Mouse (Mus musculus) small intestine, adult 10 weeks (tissue): ENCODE results near the gene Gpr162. TPM values are rescaled to one million over a fixed set of nuclear protein-coding genes. Genes with fewer than 3 reads are reported as not detected.

Experiments
- polyA plus RNA-seq: library from polyadenylated mRNA; stranded (reverse); fragments of 350-450 nt; fragmentation: Illumina TruSeq; extraction: RNeasy Lipid Tissue Mini Kit (QIAGEN cat#74804); gene quantifications from one replicate; pipeline ENCODE4 v1.2.3, GENCODE M21; 2014; ENCODE audit warnings: low replicate concordance

The Gpr162 gene
- polyA plus RNA-seq: not detected

GRCm38 (mm10) chr6:124863658-124864298 is at the start of gene Gpr162:
Gene Gpr162 (minus strand): TSS chr6:124863983.

DNA sequence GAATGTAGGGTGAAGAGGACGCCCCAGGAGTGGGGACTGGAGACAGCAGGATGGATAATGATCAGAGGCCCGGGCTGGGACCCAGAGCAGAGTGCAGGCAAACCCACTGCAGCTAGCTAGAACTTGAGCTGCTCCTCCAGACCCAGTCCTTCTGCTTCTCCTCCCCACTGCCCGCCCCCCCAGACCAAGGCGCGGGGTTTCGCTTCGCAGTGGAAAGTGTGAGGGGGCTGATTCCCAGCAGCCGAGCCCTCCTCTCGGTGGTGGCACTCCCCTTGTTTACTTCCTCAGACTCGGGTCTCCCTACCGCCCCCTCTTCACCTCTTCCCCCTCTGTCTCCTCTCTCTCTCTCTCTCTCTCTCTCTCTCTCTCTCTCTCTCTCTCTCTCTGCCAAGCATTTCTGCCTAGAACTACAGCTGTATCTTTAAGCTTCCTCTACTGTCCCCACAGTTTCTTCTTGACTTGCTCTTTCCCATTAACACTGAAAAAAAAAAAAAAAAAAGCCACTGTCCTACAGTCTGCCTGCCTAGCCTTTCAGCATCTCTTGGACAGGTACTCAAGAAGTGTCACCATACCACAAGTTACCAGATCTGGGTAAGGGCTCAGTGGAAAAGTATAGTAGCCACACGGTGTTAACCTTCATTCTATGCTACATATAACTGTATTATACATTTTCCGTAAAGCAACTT is 47.9 kb upstream of the Gpr162 start, which contains the start of gene Lag3:
Lag3 (minus strand) TSS at position 173 of the 686 bp plus-strand sequence.

GRCm38 (mm10) chr6:124887986-124888385 is 24.2 kb upstream of the Gpr162 start, which contains the start of gene Cd4:
Gene Cd4 (minus strand): TSS chr6:124888221.

DNA sequence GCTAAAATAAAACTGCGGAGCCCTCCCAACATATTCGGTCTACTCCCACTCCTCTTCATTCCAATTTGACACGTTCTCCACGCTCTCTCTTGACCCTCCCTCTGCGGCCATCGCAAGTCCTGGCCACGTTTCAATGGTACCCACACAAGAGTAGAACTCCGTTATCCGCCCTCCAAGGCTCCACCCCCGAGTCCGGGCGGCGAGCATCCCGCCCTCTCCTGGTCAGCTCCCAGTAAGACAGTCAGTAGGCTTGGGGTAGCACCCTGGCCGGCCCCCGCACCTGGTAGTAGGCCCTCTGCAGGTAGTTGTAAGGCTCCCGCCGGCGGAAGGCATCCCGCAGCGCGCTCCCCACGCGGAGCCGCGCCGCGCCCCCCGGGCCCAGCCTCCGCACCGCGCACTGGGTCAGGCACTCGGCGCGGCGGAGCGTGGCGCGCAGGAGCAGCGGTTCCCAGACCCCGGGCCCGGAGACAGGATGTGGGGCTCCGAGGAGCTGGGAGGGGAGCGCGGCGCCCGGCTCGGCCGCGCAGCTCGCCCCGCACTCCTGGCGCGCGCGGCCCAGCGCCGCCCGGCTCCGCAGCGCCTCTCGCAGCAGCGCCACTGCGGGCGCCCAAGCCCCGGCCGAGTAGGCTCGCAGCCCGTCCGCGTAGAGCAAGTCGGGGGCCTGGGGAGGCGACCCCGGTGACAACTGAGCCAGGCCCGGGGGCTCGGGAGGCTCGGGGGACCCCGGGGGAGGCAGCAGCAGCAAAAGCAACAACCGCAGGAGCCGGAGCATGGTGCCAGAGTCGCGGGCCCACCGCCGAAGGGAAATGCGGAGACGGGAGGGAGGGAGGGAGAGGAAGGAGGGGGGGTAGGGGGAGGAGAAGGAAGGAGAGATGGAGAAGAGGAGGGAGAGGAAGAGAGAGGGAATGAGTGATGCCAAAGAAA is 6.6 kb downstream of the Gpr162 start, which contains the start of gene P3h3:
P3h3 (minus strand) TSS at position 837 of the 924 bp plus-strand sequence.

DNA sequence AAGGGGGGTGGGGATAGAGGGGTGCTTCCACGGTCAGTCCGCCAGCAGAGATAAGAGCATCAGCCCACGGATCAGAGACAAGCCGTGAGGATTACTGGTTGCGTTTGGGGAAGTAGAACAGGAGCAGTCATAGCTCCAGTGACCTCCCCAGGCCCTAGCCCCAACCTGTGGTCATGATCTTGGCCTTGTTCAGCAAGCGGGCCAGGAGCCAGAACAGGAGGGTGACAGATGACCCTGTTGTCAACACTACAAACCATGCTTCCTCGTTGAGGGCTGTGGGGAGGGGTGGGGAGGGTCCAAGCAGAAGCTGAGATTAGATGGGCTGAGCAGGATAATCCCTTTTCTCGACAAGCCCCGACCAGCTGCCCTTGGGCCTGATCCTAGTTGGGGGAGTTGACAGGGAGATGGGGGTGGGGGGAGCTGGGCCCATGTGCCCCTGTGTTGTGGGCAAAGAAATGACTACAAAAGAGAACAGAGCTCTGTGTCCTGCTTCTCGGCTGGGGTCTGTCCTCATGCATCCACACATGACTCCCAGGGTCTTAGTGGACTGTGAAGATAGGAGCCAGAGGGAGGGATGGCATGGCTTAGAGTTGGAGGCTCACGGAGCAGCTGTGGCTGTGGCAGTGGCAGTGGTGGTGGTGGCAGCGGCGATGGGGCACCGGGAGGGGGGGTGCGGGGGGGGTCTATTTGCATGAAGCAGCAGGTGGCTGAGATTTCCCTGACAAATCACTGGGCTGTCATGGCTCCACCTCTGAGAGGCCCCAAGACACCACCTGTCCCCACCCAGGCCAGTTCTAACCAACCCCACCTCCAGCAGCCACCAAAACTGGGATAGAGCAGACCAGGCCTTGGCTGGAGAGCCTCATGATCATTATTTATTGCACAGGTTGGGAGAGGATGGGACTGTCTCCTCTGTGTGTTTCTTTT is 23.3 kb downstream of the Gpr162 start, which contains the start of gene Gnb3:
Gnb3 (minus strand) TSS at position 35 of the 927 bp plus-strand sequence.

DNA sequence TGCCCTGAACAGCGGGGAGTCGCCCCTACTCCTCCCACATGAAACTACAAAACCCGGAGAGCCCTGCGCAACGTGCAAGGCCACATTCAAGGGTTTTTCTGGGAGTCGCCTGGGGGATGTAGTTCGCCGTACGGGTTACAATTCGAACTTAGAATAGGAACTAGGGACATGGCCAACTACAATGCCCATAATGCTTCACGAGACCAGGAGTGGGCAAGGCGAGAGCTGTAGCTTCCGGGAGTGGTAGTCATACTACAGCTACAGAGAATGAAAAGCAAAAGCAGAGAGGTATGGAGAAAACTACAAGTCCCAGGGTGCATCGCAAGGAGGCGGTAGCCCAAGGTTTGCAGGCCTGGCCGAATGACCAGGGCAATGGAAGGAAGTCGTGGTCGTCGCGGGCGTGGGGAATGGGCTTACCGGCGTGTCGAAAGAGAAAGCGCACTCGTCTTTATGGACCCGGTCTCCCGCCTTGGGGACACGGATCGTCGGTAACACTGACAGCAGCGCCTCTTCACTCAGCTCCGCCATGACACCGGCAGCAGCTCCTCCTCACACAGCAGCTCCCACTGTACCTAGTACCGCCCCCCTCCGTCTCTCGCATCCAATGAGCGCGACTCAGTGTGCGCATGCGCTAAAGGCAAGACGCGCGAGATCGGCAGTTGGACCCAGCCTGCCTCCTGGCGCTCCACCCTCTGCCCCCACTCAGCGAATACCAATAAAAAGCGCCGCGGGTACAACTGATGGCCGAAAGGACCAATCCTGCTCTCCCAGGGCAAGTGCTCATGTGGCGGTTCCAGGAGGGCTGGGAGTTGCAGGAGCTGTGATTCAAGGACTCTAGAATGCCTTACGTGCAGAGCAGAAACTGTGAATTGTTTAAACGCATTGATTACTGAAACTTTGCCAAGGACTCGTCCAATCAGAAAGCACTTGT is 34.6 kb downstream of the Gpr162 start, which contains the start of the genes Usp5 and Cdca3:
Usp5 (minus strand) TSS at position 617 of the 931 bp plus-strand sequence.
Cdca3 (plus strand) TSS at position 680 of the 931 bp plus-strand sequence.

GRCm38 (mm10) chr6:124813933-124814332 is 49.9 kb downstream of the Gpr162 start, which contains the start of gene Tpi1:
Gene Tpi1 (minus strand): TSS chr6:124814296.

Other genes starting within 250 kb of the Gpr162 start
- gene C1s2, start 227.9 kb downstream of the Gpr162 start, polyA plus RNA-seq: 0.30 TPM
- gene Lpcat3, start 201.0 kb downstream of the Gpr162 start, polyA plus RNA-seq: 128 TPM
- 8.9 TPM for gene Emg1, start 151.8 kb downstream of the Gpr162 start, polyA plus RNA-seq
- gene Phb2, start 151.6 kb downstream of the Gpr162 start, polyA plus RNA-seq: 27.4 TPM
- gene Ptpn6, start 125.3 kb downstream of the Gpr162 start, polyA plus RNA-seq: 0.89 TPM
- 1.6 TPM for gene Grcc10, start 122.6 kb downstream of the Gpr162 start, polyA plus RNA-seq
- not detected for gene Gm45234, start 108.0 kb downstream of the Gpr162 start, polyA plus RNA-seq
- gene Atn1, start 107.5 kb downstream of the Gpr162 start, polyA plus RNA-seq: 0.41 TPM
- gene Eno2, start 94.3 kb downstream of the Gpr162 start, polyA plus RNA-seq: 0.41 TPM
- gene Lrrc23, start 84.3 kb downstream of the Gpr162 start, polyA plus RNA-seq: not detected
- not detected for gene Spsb2, start 55.3 kb downstream of the Gpr162 start, polyA plus RNA-seq
- gene Tpi1, start 49.7 kb downstream of the Gpr162 start, polyA plus RNA-seq: 27.8 TPM
- gene Usp5, start 34.5 kb downstream of the Gpr162 start, polyA plus RNA-seq: 12.5 TPM
- 6.3 TPM for gene Cdca3, start 34.4 kb downstream of the Gpr162 start, polyA plus RNA-seq
- not detected for gene Gnb3, start 23.7 kb downstream of the Gpr162 start, polyA plus RNA-seq
- gene P3h3, start 6.2 kb downstream of the Gpr162 start, polyA plus RNA-seq: not detected
- gene Cd4, start 24.2 kb upstream of the Gpr162 start, polyA plus RNA-seq: 2.6 TPM
- not detected for gene Lag3, start 47.7 kb upstream of the Gpr162 start, polyA plus RNA-seq
- 75.4 TPM for gene Ptms, start 56.1 kb upstream of the Gpr162 start, polyA plus RNA-seq
- 12.7 TPM for gene Mlf2, start 67.4 kb upstream of the Gpr162 start, polyA plus RNA-seq
- gene Cops7a, start 101.6 kb upstream of the Gpr162 start, polyA plus RNA-seq: 17.0 TPM
- 0.33 TPM for gene Pianp, start 132.7 kb upstream of the Gpr162 start, polyA plus RNA-seq
- 12.7 TPM for gene Zfp384, start 145.2 kb upstream of the Gpr162 start, polyA plus RNA-seq
- gene Ing4, start 175.8 kb upstream of the Gpr162 start, polyA plus RNA-seq: 18.8 TPM
- gene Acrbp, start 185.7 kb upstream of the Gpr162 start, polyA plus RNA-seq: 2.5 TPM
- 1.6 TPM for gene Lpar5, start 203.9 kb upstream of the Gpr162 start, polyA plus RNA-seq
- 31.1 TPM for gene Chd4, start 232.0 kb upstream of the Gpr162 start, polyA plus RNA-seq